ENCODE assay signal across 24 mouse cellular contexts in genomic region chr2:130262398-130262797, GRCm38 (mm10). TPM values are rescaled to one million over a fixed set of nuclear protein-coding genes. Genes with fewer than 3 reads are reported as not detected.
DNase-seq lines count a peak whose midpoint lies in the region; ATAC-seq and TF ChIP-seq lines count a peak whose summit lies in the region.
"Had no signal": no experiment of that assay in that cellular context is flagged by ENCODE, and none has a peak within 500 bp of the region (broad histone marks: within the 10 kb centered on the region; RNA-seq: fewer than 3 reads in every experiment).

No protein-coding gene starts in this region.

- ATAC-seq in intestine, embryonic 16.5 days = peak; percentile 75
- ATAC-seq in liver, embryonic 16.5 days (ENCODE audit: low read depth) = peak; percentile 93
- ATAC-seq: hindbrain, embryonic 16.5 days; midbrain, embryonic 16.5 days; Patski had no signal

- H3K9ac ChIP-seq in MEL (ENCODE audit: control insufficient read depth, low read depth, low read length, poor library complexity, severe bottlenecking) = no peak overlapping the region
- H3K9ac ChIP-seq in intestine, embryonic 16.5 days (ENCODE audit: low read depth, low read length) = no peak overlapping the region
- no peak overlapping the region for H3K9ac ChIP-seq in liver, embryonic 16.5 days (ENCODE audit: low read depth, low read length)
- H3K9ac ChIP-seq: heart, embryonic 15.5 days had no signal

- peaks cover 0 to 33% of the 10 kb centered on the region in 2 experiments; a peak in 2 of 4 replicates for H3K36me3 ChIP-seq in MEL (ENCODE audit: control insufficient read depth in 1 of 2, insufficient read depth in 2 of 2, low read length in 2 of 2)
- no peaks in the 10 kb centered on the region for H3K36me3 ChIP-seq in intestine, embryonic 16.5 days (ENCODE audit: control insufficient read depth, insufficient read depth, low read length)
- H3K36me3 ChIP-seq in liver, embryonic 16.5 days (ENCODE audit: control insufficient read depth, insufficient read depth) = no peaks in the 10 kb centered on the region
- H3K36me3 ChIP-seq: heart, embryonic 15.5 days had no signal

- H3K27ac ChIP-seq in MEL (ENCODE audit: control insufficient read depth, low read depth, low read length) = no peak overlapping the region
- no peak overlapping the region for H3K27ac ChIP-seq in intestine, embryonic 16.5 days (ENCODE audit: low read length)
- H3K27ac ChIP-seq in liver, embryonic 16.5 days (ENCODE audit: low read length) = peak overlapping the region; percentile 40; the same call in 1 of the 2 replicates
- H3K27ac ChIP-seq: heart, embryonic 15.5 days; kidney, postnatal 0 days had no signal

- H3K27me3 ChIP-seq in MEL (ENCODE audit: control insufficient read depth in 1 of 2, insufficient read depth in 2 of 2, low read length in 2 of 2) = no peaks in the 10 kb centered on the region
- H3K27me3 ChIP-seq in intestine, embryonic 16.5 days (replicated peaks; ENCODE audit: control insufficient read depth, insufficient read depth, low read length) = no peaks in the 10 kb centered on the region
- H3K27me3 ChIP-seq in liver, embryonic 16.5 days (ENCODE audit: control insufficient read depth, insufficient read depth, low read depth, low read length) = no peaks in the 10 kb centered on the region

- whole genome bisulfite sequencing in intestine, embryonic 16.5 days = 50% methylated on average over 2 of the region's 2 CpGs
- 5% methylated on average over 2 of the region's 2 CpGs for WGBS in liver, embryonic 16.5 days (ENCODE audit: insufficient replicate concordance)

- no peak overlapping the region for H3K4me3 ChIP-seq in MEL (ENCODE audit: control insufficient read depth in 1 of 2, insufficient read depth in 1 of 2, low read depth in 2 of 2, low read length in 2 of 2)
- no peak overlapping the region for H3K4me3 ChIP-seq in intestine, embryonic 16.5 days (ENCODE audit: low read length)
- H3K4me3 ChIP-seq in liver, embryonic 16.5 days (ENCODE audit: low read depth, low read length) = no peak overlapping the region
- H3K4me3 ChIP-seq: heart, embryonic 15.5 days had no signal

- peaks cover 16 to 40% of the 10 kb centered on the region in 2 experiments for H3K4me1 ChIP-seq in MEL (ENCODE audit: control insufficient read depth in 1 of 2, insufficient read depth in 2 of 2, low read length in 2 of 2)
- H3K4me1 ChIP-seq in intestine, embryonic 16.5 days (ENCODE audit: control insufficient read depth, insufficient read depth, low read length) = no peaks in the 10 kb centered on the region
- H3K4me1 ChIP-seq in liver, embryonic 16.5 days (ENCODE audit: control insufficient read depth, low read depth, low read length) = peaks cover 61% of the 10 kb centered on the region
- H3K4me1 ChIP-seq: heart, embryonic 15.5 days had no signal

- no peaks in the 10 kb centered on the region for H3K79me2 ChIP-seq in MEL (ENCODE audit: control insufficient read depth, insufficient read depth, low read length, poor library complexity)

- no peak for TF ChIP-seq RAD21 in MEL (IDR thresholded peaks at IDR 0.05; ENCODE audit: low read depth, low read length)

- TF ChIP-seq CTCF in MEL (IDR thresholded peaks at IDR 0.05 in 2 of 3, conservative IDR thresholded peaks at IDR 0.05 in 1 of 3; ENCODE audit: control insufficient read depth in 1 of 3, insufficient read depth in 1 of 3, low read depth in 2 of 3, low read length in 3 of 3, poor library complexity in 1 of 3, severe bottlenecking in 1 of 3) = no peak

- no peaks in the 10 kb centered on the region for H3K9me3 ChIP-seq in MEL (replicated peaks; ENCODE audit: insufficient read depth, low read length)
- H3K9me3 ChIP-seq in intestine, embryonic 16.5 days (ENCODE audit: control insufficient read depth, low read length) = no peaks in the 10 kb centered on the region
- H3K9me3 ChIP-seq in liver, embryonic 16.5 days (replicated peaks; ENCODE audit: control insufficient read depth, low read length) = no peaks in the 10 kb centered on the region
- H3K9me3 ChIP-seq: heart, embryonic 15.5 days had no signal

- TF ChIP-seq EP300 in MEL (IDR thresholded peaks at IDR 0.05; ENCODE audit: low read depth in 1 of 2, low read length in 2 of 2) = peak; percentile 90 to 95

- no peak overlapping the region for H3K4me2 ChIP-seq in intestine, embryonic 16.5 days (ENCODE audit: low read depth, low read length)
- H3K4me2 ChIP-seq in liver, embryonic 16.5 days (ENCODE audit: low read depth, low read length) = peak overlapping the region; percentile 40
- H3K4me2 ChIP-seq: heart, embryonic 15.5 days had no signal

- no peak for TF ChIP-seq POLR2A in MEL (IDR thresholded peaks at IDR 0.05; ENCODE audit: control insufficient read depth in 1 of 2, insufficient read depth in 1 of 2, low read depth in 1 of 2, low read length in 2 of 2, poor library complexity in 1 of 2)

- peak; percentile 77 for DNase-seq in MEL (ENCODE audit: low read depth, low spot score)
- DNase-seq in NIH3T3 (ENCODE audit: low read depth) = peak; percentile 21
- no peak for DNase-seq in right cerebral cortex, adult 18-20 months
- no peak for DNase-seq in layer of hippocampus, adult 9-10 months (ENCODE audit: low spot score)
- DNase-seq in adrenal gland, postnatal 10 days = no peak
- DNase-seq: adrenal gland, adult 8-10 months; B cell, adult 2 months; cerebellum, adult 11-12 months; cerebellum, postnatal 14 days; embryo, embryonic 11 days; heart, adult 18-20 months; kidney, adult 18-20 months; layer of hippocampus, postnatal 36 days; lung, postnatal 14 days; thymus, adult 18-20 months had no signal

TF ChIP-seq in MEL, 35 proteins besides CTCF, POLR2A, EP300 and RAD21 (continues in another document):
- TF ChIP-seq NELFE (IDR thresholded peaks at IDR 0.05; ENCODE audit: low read depth, low read length) (no peak), MEF2A (IDR thresholded peaks at IDR 0.05; ENCODE audit: extremely low read depth, insufficient replicate concordance, low read depth, low read length, poor library complexity, severe bottlenecking) (no peak), ZNF384 (IDR thresholded peaks at IDR 0.05; ENCODE audit: low read depth, low read length) (no peak), TBP (IDR thresholded peaks at IDR 0.05; ENCODE audit: low read depth, low read length) (0 out of 2 replicates have a peak, but pooled peaks have one; percentile 10), E2F4 (IDR thresholded peaks at IDR 0.05; ENCODE audit: borderline replicate concordance, low read depth, low read length) (no peak), TAL1 (IDR thresholded peaks at IDR 0.05; ENCODE audit: low read length) (peak; percentile 81), ZMIZ1 (IDR thresholded peaks at IDR 0.05; ENCODE audit: low read depth, low read length) (no peak), ELF1 (IDR thresholded peaks at IDR 0.05; ENCODE audit: low read depth, low read length) (no peak), MYB (IDR thresholded peaks at IDR 0.05; ENCODE audit: low read depth, low read length) (no peak), CHD2 (IDR thresholded peaks at IDR 0.05; ENCODE audit: low read length) (no peak), POLR2AphosphoS2 (IDR thresholded peaks at IDR 0.05; ENCODE audit: low read length) (no peak), ZKSCAN1 (IDR thresholded peaks at IDR 0.05; ENCODE audit: low read depth, low read length) (no peak), USF1 (IDR thresholded peaks at IDR 0.05; ENCODE audit: low read depth, low read length) (peak; percentile 75), MAX (IDR thresholded peaks at IDR 0.05; ENCODE audit: low read length) (peak; percentile 88), GATA1 (IDR thresholded peaks at IDR 0.05; ENCODE audit: low read depth, low read length) (peak; percentile 97), MYC (IDR thresholded peaks at IDR 0.05; ENCODE audit: low read depth, low read length) (peak; percentile 90), CHD1 (IDR thresholded peaks at IDR 0.05; ENCODE audit: low read depth, low read length) (no peak), MAFK (IDR thresholded peaks at IDR 0.05; ENCODE audit: borderline replicate concordance, low read depth, low read length) (peak; percentile 37; the same call in 1 of the 2 replicates), RCOR1 (IDR thresholded peaks at IDR 0.05; ENCODE audit: low read depth, low read length) (peak; percentile 96), MAZ (IDR thresholded peaks at IDR 0.05; ENCODE audit: low read depth, low read length) (no peak), TCF12 (IDR thresholded peaks at IDR 0.05; ENCODE audit: low read depth, low read length) (peak; percentile 88), BHLHE40 (IDR thresholded peaks at IDR 0.05; ENCODE audit: borderline replicate concordance, low read depth, low read length) (peak; percentile 62), USF2 (IDR thresholded peaks at IDR 0.05; ENCODE audit: borderline replicate concordance in 1 of 2, insufficient read depth in 1 of 2, low read depth in 1 of 2, low read length in 2 of 2) (no peak), KAT2A (conservative IDR thresholded peaks at IDR 0.05; ENCODE audit: low read depth, low read length) (no peak), MXI1 (IDR thresholded peaks at IDR 0.05; ENCODE audit: low read depth, low read length) (peak; percentile 98)

RNA-seq across cellular contexts. Expression of gene Nop56, which starts 11.8 kb away (rescaled TPM):
- total RNA-seq in MEL (2012; rRNA removed) = 425 and 556 TPM in 2 replicates
- 1,000 to 10,000 TPM in 1 of 2 experiments, 100 to 1,000 TPM in 1; 594 to 1,867 TPM for polyA plus RNA-seq in MEL (2012; ENCODE audit: insufficient read depth in 1 of 2, insufficient read length in 2 of 2, low read depth in 1 of 2, low replicate concordance in 2 of 2, missing spikeins in 1 of 2)
- polyA plus RNA-seq in intestine, embryonic 16.5 days (2015; fragmentation: Nextera tagmentation; extraction: Ambion mirVana) = 209 and 237 TPM in 2 replicates
- 120 and 130 TPM in 2 replicates for polyA plus RNA-seq in liver, embryonic 16.5 days (2015; fragmentation: Nextera tagmentation; extraction: Ambion mirVana)
- 10 to 100 TPM; 94.0 to 94.6 TPM for total RNA-seq in adrenal gland, postnatal 10 days (2021)

RNA-seq across cellular contexts. Expression of gene Idh3b, which starts 21.9 kb away (rescaled TPM):
- total RNA-seq in MEL (2012; rRNA removed) = 205 and 210 TPM in 2 replicates
- 1,000 to 10,000 TPM in 1 of 2 experiments, 100 to 1,000 TPM in 1; 551 to 1,030 TPM for polyA plus RNA-seq in MEL (2012; ENCODE audit: insufficient read depth in 1 of 2, insufficient read length in 2 of 2, low read depth in 1 of 2, low replicate concordance in 2 of 2, missing spikeins in 1 of 2)
- polyA plus RNA-seq in intestine, embryonic 16.5 days (2015; fragmentation: Nextera tagmentation; extraction: Ambion mirVana) = 300 and 308 TPM in 2 replicates
- 106 and 108 TPM in 2 replicates for polyA plus RNA-seq in liver, embryonic 16.5 days (2015; fragmentation: Nextera tagmentation; extraction: Ambion mirVana)
- total RNA-seq in adrenal gland, postnatal 10 days (2021) = 100 to 1,000 TPM; 814 to 881 TPM

RNA-seq across cellular contexts. Expression of gene Ebf4, which starts 32.6 kb away (rescaled TPM):
- total RNA-seq in MEL (2012; rRNA removed) = 0.12 and 0.13 TPM in 2 replicates
- polyA plus RNA-seq in MEL (2012; ENCODE audit: insufficient read depth in 1 of 2, insufficient read length in 2 of 2, low read depth in 1 of 2, low replicate concordance in 2 of 2, missing spikeins in 1 of 2) = under 1 TPM in 1 of 2 experiments, not detected in 1; 0.72 TPM
- 0.97 and 1.2 TPM in 2 replicates for polyA plus RNA-seq in intestine, embryonic 16.5 days (2015; fragmentation: Nextera tagmentation; extraction: Ambion mirVana)
- polyA plus RNA-seq in liver, embryonic 16.5 days (2015; fragmentation: Nextera tagmentation; extraction: Ambion mirVana) = 0.05 TPM in 2 replicates
- 1 to 10 TPM; 4.5 to 6.2 TPM for total RNA-seq in adrenal gland, postnatal 10 days (2021)
- total RNA-seq: hematopoietic stem cell, adult 5-6 weeks; neutrophil, adult 5-6 weeks had no signal

Comparison
In these comparisons a context has a peak if more than half of its experiments do, and no peak if none do; other contexts are left out.
1. DNase-seq: peak in MEL (single experiment) and NIH3T3 (single experiment); none in right cerebral cortex, adult 18-20 months (single experiment), layer of hippocampus, adult 9-10 months (single experiment) and adrenal gland, postnatal 10 days (single experiment).